Mouse (Mus musculus) lung, embryonic 16.5 days (tissue): ENCODE data around the gene Gatad2b. TPM values are rescaled to one million over a fixed set of nuclear protein-coding genes. Genes with fewer than 3 reads are reported as not detected.

ENCODE experiments used
- ATAC-seq: fragments of 200-750 bp; cut with Nextera tagmentation; 2 replicates; pipeline ENCODE4 v1.8.0; 2017; ENCODE audit warnings: low read depth, mild to moderate bottlenecking, moderate library complexity
- H3K27ac ChIP-seq: fragments of 300-500 bp; sonication (generic); 2 replicates; pipeline ENCODE4 v1.5.1; 2014; ENCODE audit warnings: mild to moderate bottlenecking, control low read depth, low read length
- H3K27me3 ChIP-seq: fragments of 300-500 bp; sonication (generic); 2 replicates; pipeline ENCODE4 v1.6.1; 2014; ENCODE audit warnings: low read depth, low read length, mixed read lengths; ENCODE audit not compliant: control insufficient read depth, insufficient read depth
- H3K36me3 ChIP-seq: fragments of 300-500 bp; sonication (generic); 2 replicates; pipeline ENCODE4 v1.6.1; 2014; ENCODE audit warnings: low read length; ENCODE audit not compliant: control insufficient read depth, insufficient read depth
- H3K4me1 ChIP-seq: fragments of 300-500 bp; sonication (generic); replicated peaks from 2 replicates; pipeline ENCODE4 v1.6.1; 2014; ENCODE audit warnings: low read length, mixed read lengths; ENCODE audit not compliant: control insufficient read depth, insufficient read depth
- H3K4me2 ChIP-seq: fragments of 300-500 bp; sonication (generic); 2 replicates; pipeline ENCODE4 v1.6.1; 2014; ENCODE audit warnings: low read depth, low read length, control low read depth
- H3K4me3 ChIP-seq: fragments of 300-500 bp; sonication (generic); 2 replicates; pipeline ENCODE4 v1.5.1; 2014; ENCODE audit warnings: mild to moderate bottlenecking, low read length, control low read depth
- H3K9ac ChIP-seq: fragments of 300-500 bp; sonication (generic); 2 replicates; pipeline ENCODE4 v1.6.1; 2014; ENCODE audit warnings: low read length, control low read depth
- H3K9me3 ChIP-seq: fragments of 300-500 bp; sonication (generic); 2 replicates; pipeline ENCODE4 v1.6.1; 2016; ENCODE audit warnings: low read length; ENCODE audit not compliant: control insufficient read depth
- WGBS: fragments of 180-500 bp; shearing (Covaris S2); extraction: QIAGEN DNeasy Blood & Tissue Kit; methylation state at CpG from one replicate; pipeline ENCODE4 v1.1.7; 2014; 5-methylcytosine and 5-hydroxymethylcytosine counted together
- microRNA-seq: library from miRNA; unstranded; fragments of <30 nt; microRNA quantifications from one replicate; pipeline ENCODE4, GENCODE M21; 2016
- polyA plus RNA-seq: library from polyadenylated mRNA; unstranded; fragments of >200 nt; fragmentation: Nextera tagmentation; extraction: Ambion mirVana; gene quantifications from 2 replicates; pipeline ENCODE4 v1.2.1, GENCODE M21; 2015

Gene Gatad2b
- polyA plus RNA-seq, 1 experiment from 2014 or later, result 11.4 TPM

DNA sequence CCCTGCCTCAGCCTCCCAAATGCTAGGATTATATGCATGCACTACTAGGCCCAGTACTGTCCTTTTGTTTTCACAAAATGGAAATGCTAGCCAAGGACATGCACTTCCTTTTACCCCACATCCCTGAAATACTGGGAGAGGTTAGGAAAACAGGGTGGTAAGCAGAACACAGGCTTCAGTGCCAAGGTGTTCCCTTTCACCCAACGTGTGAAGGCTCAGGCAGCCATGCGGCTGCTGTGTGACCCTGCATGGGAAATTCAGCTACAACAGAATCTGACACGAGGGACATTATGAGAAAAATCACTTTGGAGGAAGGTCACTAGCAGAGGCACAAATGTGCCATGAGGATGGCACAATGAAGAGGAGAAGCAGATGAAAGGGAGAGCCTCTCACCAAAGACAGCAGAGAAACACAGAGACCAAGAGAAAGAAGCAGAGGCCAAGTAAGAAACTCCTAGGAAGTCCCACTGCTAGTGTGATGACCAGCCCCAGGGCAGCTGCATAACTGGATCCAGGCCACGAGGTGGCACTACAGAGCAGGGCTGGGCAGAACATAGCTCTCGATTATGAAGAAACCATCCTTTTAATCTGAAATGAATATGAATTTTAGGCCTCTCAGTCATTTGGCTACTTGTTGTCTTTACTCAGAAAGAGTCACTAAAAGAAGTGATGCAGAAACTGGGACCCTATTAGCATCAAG, 119.5 kb downstream of the Gatad2b start:
- H3K9ac ChIP-seq, result no peak overlapping the region
- WGBS, result 44% methylated on average over 5 of the region's 5 CpGs
- H3K4me1 ChIP-seq, result peaks cover 6% of the 10 kb centered on the region
- no peaks in the 10 kb centered on the region for H3K27me3 ChIP-seq
- H3K27ac ChIP-seq, result no peak overlapping the region; the same call in 1 of the 2 replicates
- no peak overlapping the region for H3K4me3 ChIP-seq
- H3K36me3 ChIP-seq, result peaks cover 37% of the 10 kb centered on the region
- ATAC-seq, result peak; percentile 73
- H3K9me3 ChIP-seq, result no peaks in the 10 kb centered on the region
- no peak overlapping the region for H3K4me2 ChIP-seq

DNA sequence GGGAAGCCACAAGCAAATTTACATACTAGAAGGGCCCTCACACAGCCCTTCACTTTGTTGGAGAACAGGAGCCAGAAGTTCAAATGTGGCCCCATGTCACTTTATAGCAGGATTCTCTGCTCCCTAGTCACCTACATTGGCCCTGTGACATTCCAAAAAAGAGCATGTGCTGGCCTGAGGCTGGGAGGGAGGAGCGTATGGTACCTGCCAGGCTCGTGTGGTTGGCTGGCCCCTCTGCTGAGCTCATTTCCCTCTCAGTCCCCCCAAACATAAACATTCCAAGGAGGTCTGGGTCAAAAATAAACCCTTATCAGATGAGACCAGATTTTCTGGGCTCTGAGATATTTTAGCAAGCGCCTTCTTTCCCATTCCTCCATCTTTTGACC, 120.0 kb downstream of the Gatad2b start:
- Histone ChIP-seq H3K9ac (no peak overlapping the region), H3K4me1 (peaks cover 6% of the 10 kb centered on the region), H3K27me3 (no peaks in the 10 kb centered on the region), H3K4me3 (no peak overlapping the region), H3K4me2 (no peak overlapping the region), H3K9me3 (no peaks in the 10 kb centered on the region), H3K36me3 (peaks cover 32% of the 10 kb centered on the region), H3K27ac (peak overlapping the region; percentile 23; the same call in 1 of the 2 replicates)
- peak; percentile 47; the same call in 1 of the 2 replicates for ATAC-seq
- 35% methylated on average over 3 of the region's 3 CpGs for WGBS

Small RNAs within 50 kb of the gene (microRNA-seq; reads per million reads assigned to microRNA genes)
- not detected for gene Mir7012

Other genes with a start within 250 kb of the Gatad2b start
- 148 and 168 TPM in 2 replicates for gene 4933434E20Rik, start 241.5 kb upstream of the Gatad2b start, polyA plus RNA-seq
- gene Ubap2l, start 240.6 kb upstream of the Gatad2b start, polyA plus RNA-seq, result 166 and 167 TPM in 2 replicates
- gene Tpm3, start 220.5 kb upstream of the Gatad2b start, polyA plus RNA-seq, result 656 and 695 TPM in 2 replicates
- gene Nup210l, start 189.0 kb upstream of the Gatad2b start, polyA plus RNA-seq, result 0.41 and 0.44 TPM in 2 replicates
- 1,630 and 1,729 TPM in 2 replicates for gene Rps27, start 79.5 kb upstream of the Gatad2b start, polyA plus RNA-seq
- 41.5 and 43.6 TPM in 2 replicates for gene Rab13, start 79.5 kb upstream of the Gatad2b start, polyA plus RNA-seq
- 91.0 and 93.6 TPM in 2 replicates for gene Jtb, start 61.6 kb upstream of the Gatad2b start, polyA plus RNA-seq
- gene Creb3l4, start 49.7 kb upstream of the Gatad2b start, polyA plus RNA-seq, result 5.8 TPM in 2 replicates
- 105 and 110 TPM in 2 replicates for gene Slc39a1, start 45.0 kb upstream of the Gatad2b start, polyA plus RNA-seq
- 25.5 and 28.4 TPM in 2 replicates for gene Crtc2, start 39.0 kb upstream of the Gatad2b start, polyA plus RNA-seq
- gene Dennd4b, start 28.0 kb upstream of the Gatad2b start, polyA plus RNA-seq, result 3.6 and 3.7 TPM in 2 replicates
- 20.7 and 21.7 TPM in 2 replicates for gene Slc27a3, start 96.8 kb downstream of the Gatad2b start, polyA plus RNA-seq
- 28.7 and 28.8 TPM in 2 replicates for gene Ints3, start 140.4 kb downstream of the Gatad2b start, polyA plus RNA-seq
- gene Npr1, start 172.7 kb downstream of the Gatad2b start, polyA plus RNA-seq, result 24.3 and 25.0 TPM in 2 replicates
- gene Ilf2, start 182.9 kb downstream of the Gatad2b start, polyA plus RNA-seq, result 171 and 189 TPM in 2 replicates
- gene Snapin, start 197.9 kb downstream of the Gatad2b start, polyA plus RNA-seq, result 86.4 and 88.5 TPM in 2 replicates
- 118 and 125 TPM in 2 replicates for gene Chtop, start 216.3 kb downstream of the Gatad2b start, polyA plus RNA-seq
- gene S100a1, start 221.2 kb downstream of the Gatad2b start, polyA plus RNA-seq, result 59.3 and 73.2 TPM in 2 replicates
- gene S100a13, start 221.3 kb downstream of the Gatad2b start, polyA plus RNA-seq, result 59.1 and 63.3 TPM in 2 replicates
- 11.7 and 16.4 TPM in 2 replicates for gene S100a14, start 233.7 kb downstream of the Gatad2b start, polyA plus RNA-seq
- gene S100a16, start 244.1 kb downstream of the Gatad2b start, polyA plus RNA-seq, result 241 and 257 TPM in 2 replicates